Mouse (Mus musculus) adrenal gland, adult 18-20 months (tissue): ENCODE results near the gene Nagpa. TPM values are rescaled to one million over a fixed set of nuclear protein-coding genes. Genes with fewer than 3 reads are reported as not detected.

Experiments used
- DNase-seq, 2 experiments: peaks; one replicate each; pipeline ENCODE4 v3.0.0; 2021 to 2022; ENCODE audit warnings: low spot score in 2 of 2
- total RNA-seq, 2 experiments: library from RNA; stranded (reverse); gene quantifications; 1 replicate in 1 of 2; 2 replicates in 1 of 2; pipeline ENCODE4 v1.2.3; 2021

Nagpa gene
- total RNA-seq, 2 experiments from 2014 or later: 24.7 to 28.1 TPM

GRCm38 (mm10) chr16:5203200-5203599 is 612 bp downstream of the Nagpa start:
- DNase-seq: peak in 1 of 2 experiments; percentile 39

GRCm38 (mm10) chr16:5202681-5203080 is 1.1 kb downstream of the Nagpa start:
- DNase-seq: peak in 1 of 2 experiments; percentile 45

- peak; percentile 65 to 74 for DNase-seq
Measured at GRCm38 (mm10) chr16:5195080-5195479, 8.7 kb downstream of the Nagpa start.

GRCm38 (mm10) chr16:5186234-5186633 is 17.6 kb downstream of the Nagpa start:
- peak in 1 of 2 experiments; percentile 10 for DNase-seq

GRCm38 (mm10) chr16:5185691-5186090 is 18.1 kb downstream of the Nagpa start:
- peak in 1 of 2 experiments; percentile 25 for DNase-seq

- no peak for DNase-seq
Measured at GRCm38 (mm10) chr16:5184956-5185355, 18.9 kb downstream of the Nagpa start.

GRCm38 (mm10) chr16:5184101-5184500 is 19.7 kb downstream of the Nagpa start:
- peak in 1 of 2 experiments; percentile 54 for DNase-seq

GRCm38 (mm10) chr16:5183310-5183975 is 20.4 kb downstream of the Nagpa start:
- peak in 1 of 2 experiments; percentile 17 for DNase-seq

GRCm38 (mm10) chr16:5172636-5173035 is 31.2 kb downstream of the Nagpa start:
- DNase-seq: no peak

GRCm38 (mm10) chr16:5168829-5169228 is 35.0 kb downstream of the Nagpa start:
- DNase-seq: no peak

- no peak for DNase-seq
Measured at GRCm38 (mm10) chr16:5168038-5168437, 35.8 kb downstream of the Nagpa start.

- DNase-seq: no peak
Measured at GRCm38 (mm10) chr16:5164327-5164726, 39.5 kb downstream of the Nagpa start.

GRCm38 (mm10) chr16:5159248-5159647 is 44.6 kb downstream of the Nagpa start:
- DNase-seq: no peak

GRCm38 (mm10) chr16:5157113-5157512 is 46.7 kb downstream of the Nagpa start:
- no peak for DNase-seq

GRCm38 (mm10) chr16:5156495-5156894 is 47.3 kb downstream of the Nagpa start:
- DNase-seq: no peak

GRCm38 (mm10) chr16:5155014-5155413 is 48.8 kb downstream of the Nagpa start:
- DNase-seq: no peak

GRCm38 (mm10) chr16:5153299-5154026 is 50.3 kb downstream of the Nagpa start:
- no peak for DNase-seq

GRCm38 (mm10) chr16:5150544-5150943 is 53.3 kb downstream of the Nagpa start:
- DNase-seq: no peak

- DNase-seq: no peak
Measured at GRCm38 (mm10) chr16:5147037-5147385, 56.8 kb downstream of the Nagpa start, which contains the start of gene Sec14l5. TSS of gene Sec14l5 (plus strand) at chr16:5147109.

- DNase-seq: peak; percentile 55 to 61
Measured at GRCm38 (mm10) chr16:5146367-5147036, 57.3 kb downstream of the Nagpa start.

- DNase-seq: peak; percentile 65 to 81
Measured at GRCm38 (mm10) chr16:5145570-5145969, 58.2 kb downstream of the Nagpa start.
